Mouse (Mus musculus) brain, embryonic 14.5 days (tissue): ENCODE data around the gene Dcst1.

Experiments used
- CTCF ChIP-seq: fragments of 200-500 bp; IDR thresholded peaks from 2 replicates; pipeline ENCODE4 v1.5.1; 2012; ENCODE audit warnings: inconsistent platforms, mild to moderate bottlenecking, moderate library complexity, borderline replicate concordance; ENCODE audit not compliant: insufficient read depth, insufficient read length; ENCODE audit errors: extremely low read depth
- POLR2A ChIP-seq: fragments of 200-500 bp; IDR thresholded peaks from 2 replicates; pipeline ENCODE4 v1.6.1; 2012; ENCODE audit warnings: mild to moderate bottlenecking, inconsistent platforms, borderline replicate concordance; ENCODE audit not compliant: poor library complexity, insufficient read depth, insufficient read length, severe bottlenecking; ENCODE audit errors: extremely low read depth

DNA sequence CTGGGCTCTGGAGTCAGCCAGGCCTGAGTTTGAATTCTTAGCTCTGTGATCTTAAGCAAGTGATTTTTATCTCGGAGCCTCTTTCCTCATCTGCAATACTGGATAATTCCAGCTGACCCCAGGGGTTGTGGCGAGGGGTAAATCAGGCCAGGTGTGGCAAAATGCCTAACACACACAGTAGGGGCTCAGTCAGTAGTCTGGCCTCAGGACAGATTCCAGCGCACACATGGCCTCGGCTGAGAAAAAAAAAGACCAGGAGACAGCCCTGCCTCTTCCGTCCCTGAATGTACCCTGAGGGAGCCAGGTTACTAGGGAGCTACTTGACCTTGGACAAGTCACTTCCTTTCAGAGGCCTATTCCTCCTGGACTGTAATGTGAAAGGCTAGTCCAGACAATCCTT is 17.9 kb upstream of the Dcst1 start:
- no peak for TF ChIP-seq POLR2A
- TF ChIP-seq CTCF, result no peak
